Mouse (Mus musculus) left cerebral cortex, postnatal 14 days (tissue): ENCODE results near the gene Smc1a. TPM values are rescaled to one million over a fixed set of nuclear protein-coding genes. Genes with fewer than 3 reads are reported as not detected.
"Not testable (repeated sequence)": the region's sequence is repeated elsewhere in the genome, so short reads cannot be mapped to it uniquely, and the experiment has no call there.

Source experiments
- DNase-seq, 2 experiments: peaks; one replicate each; pipeline ENCODE4 v3.0.0; 2021 to 2022; ENCODE audit warnings: low spot score in 2 of 2, mixed read lengths in 1 of 2
- intact Hi-C: fragments of 180-260 bp; cut with DNase I; formaldehyde crosslinking; loops from one replicate; pipeline ENCODE4 v1.15.1; 2025
- long read RNA-seq, 2 experiments: library from polyadenylated mRNA; stranded (forward); transcript quantifications; one replicate each; pipeline ENCODE4 v2.0.0; 2021
- total RNA-seq, 2 experiments: library from RNA; stranded (reverse); gene quantifications; 2 replicates each; pipeline ENCODE4 v1.2.3; 2021

The Smc1a gene
- total RNA-seq = 10 to 100 TPM; 46.6 to 49.5 TPM
- long read RNA-seq, experiment 1, full-length matches to known transcripts = 45 of 55 reads
- long read RNA-seq, experiment 1, partial matches to known transcripts = 6 of 55 reads
- long read RNA-seq, experiment 1, other reads (novel, unspliced or antisense) = 4 of 55 reads
- long read RNA-seq, experiment 2, full-length matches to known transcripts = 34 of 44 reads
- long read RNA-seq, experiment 2, partial matches to known transcripts = 5 of 44 reads
- long read RNA-seq, experiment 2, other reads (novel, unspliced or antisense) = 5 of 44 reads

GRCm38 (mm10) chrX:152016151-152017145 is at the start of gene Smc1a, which contains the start of gene Ribc1:
Smc1a (plus strand) TSS chrX:152016428.
Ribc1 (minus strand) TSS chrX:152016295.
- DNase-seq = peak; percentile 90 to 95
- intact Hi-C loops = loop anchor here (2.0 kb wide), 1 partner anchor 130 kb away; no protein-coding TSS in a partner anchor

GRCm38 (mm10) chrX:151999006-151999710 is 17.1 kb upstream of the Smc1a start:
- intact Hi-C loops = no loop called here
- no peak for DNase-seq

DNA sequence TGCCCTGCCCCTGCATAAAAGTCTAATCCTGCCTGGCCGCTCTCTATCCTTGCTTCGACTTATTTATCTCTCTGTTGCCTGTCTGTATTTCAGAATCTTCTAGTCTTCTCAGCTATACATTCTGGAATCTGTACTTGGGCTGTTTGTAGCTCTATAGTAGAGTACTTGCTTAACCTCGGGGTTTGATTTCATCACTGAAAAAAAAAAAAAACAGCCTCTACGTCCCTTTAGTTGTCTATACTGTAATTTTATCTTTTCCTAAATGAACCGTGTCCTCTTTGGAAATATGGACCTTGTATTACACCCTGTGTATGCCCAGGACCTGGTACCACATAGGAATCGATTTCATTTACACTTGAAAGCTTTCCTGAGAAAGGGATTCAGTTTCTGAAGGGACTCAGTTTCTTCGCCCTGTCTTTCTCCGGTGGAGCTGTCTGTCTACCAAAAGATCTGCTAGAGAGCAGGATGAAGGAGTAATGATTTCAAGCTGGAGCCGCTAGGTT is 15.0 kb upstream of the Smc1a start:
- intact Hi-C loops = no loop called here

GRCm38 (mm10) chrX:152001737-152002710 is 14.2 kb upstream of the Smc1a start, which contains the start of gene Hsd17b10:
Hsd17b10 (plus strand) TSS chrX:152001845.
- intact Hi-C loops = no loop called here

More for the DNA sequence above, 15.0 kb upstream of the Smc1a start:
- no peak for DNase-seq

DNA sequence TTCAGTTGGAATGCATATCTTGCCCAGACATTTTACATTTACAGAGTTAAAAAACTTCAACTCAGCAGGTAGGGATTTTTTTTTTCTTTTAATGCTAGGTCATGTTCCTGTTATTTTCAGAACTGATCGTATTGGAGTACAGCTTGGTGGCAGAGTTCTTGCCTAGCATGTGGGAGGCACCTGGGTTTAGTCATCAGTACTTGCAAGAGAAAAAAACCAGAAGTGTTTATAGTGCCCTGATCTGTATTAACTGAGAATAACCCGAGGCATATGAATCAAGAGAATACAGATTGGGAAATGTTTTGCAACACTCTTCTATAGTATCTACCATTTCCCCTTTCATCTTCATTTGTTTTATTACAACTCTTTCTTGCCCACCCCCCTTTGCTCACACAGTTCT is 13.4 kb upstream of the Smc1a start:
- intact Hi-C loops = no loop called here
- no peak for DNase-seq

More at GRCm38 (mm10) chrX:152001737-152002710, 14.2 kb upstream of the Smc1a start, which contains the start of gene Hsd17b10:
- peak; percentile 65 to 82 for DNase-seq

GRCm38 (mm10) chrX:152007863-152008262 is 8.4 kb upstream of the Smc1a start:
- intact Hi-C loops = no loop called here
- no peak for DNase-seq

GRCm38 (mm10) chrX:152015752-152016150 is 477 bp upstream of the Smc1a start:
- DNase-seq = peak in 1 of 2 experiments; percentile 28
- intact Hi-C loops = loop anchor here (2.0 kb wide), 1 partner anchor 131 kb away; no protein-coding TSS in a partner anchor

DNA sequence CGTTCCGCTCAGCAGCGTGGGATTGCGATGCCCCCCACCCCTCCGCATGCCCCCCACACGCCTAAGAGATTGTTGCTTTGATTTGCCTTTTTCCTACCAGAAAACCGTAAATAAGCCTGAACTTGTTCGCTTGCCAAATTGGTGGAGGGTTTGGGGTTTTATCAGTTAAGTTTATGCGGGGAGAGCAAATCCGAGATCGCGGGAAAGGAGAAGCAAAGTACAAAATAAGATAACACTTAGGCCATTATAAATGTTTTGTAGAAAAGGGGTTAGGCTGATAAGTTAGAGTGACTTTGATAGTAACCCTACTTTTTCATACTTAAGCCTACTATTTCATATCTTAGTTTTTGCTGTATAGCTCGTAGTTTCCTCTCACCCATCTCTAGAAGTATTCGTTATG is 958 bp downstream of the Smc1a start:
- DNase-seq = no peak
- intact Hi-C loops = loop anchor here (2.0 kb wide), 1 partner anchor 130 kb away; no protein-coding TSS in a partner anchor

DNA sequence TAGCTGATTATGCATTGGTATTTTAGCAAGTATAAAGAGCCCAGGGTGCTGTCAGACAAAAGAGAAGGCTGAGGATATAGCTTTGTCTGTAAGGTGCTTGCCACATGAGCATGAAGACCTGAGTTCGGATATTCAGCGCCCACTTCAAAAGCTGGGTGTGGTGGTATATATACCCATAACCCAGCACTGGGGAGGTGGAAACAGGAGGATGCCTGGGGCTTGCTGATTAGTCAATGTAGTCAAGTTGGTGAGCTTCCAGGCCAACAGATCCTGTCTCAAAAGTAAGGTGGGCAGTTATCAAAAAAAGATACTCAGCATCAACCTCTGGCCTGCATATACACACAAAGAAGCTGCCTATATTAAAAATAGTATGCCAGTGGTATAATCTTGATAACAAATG is 3.1 kb downstream of the Smc1a start:
- intact Hi-C loops = no loop called here

DNA sequence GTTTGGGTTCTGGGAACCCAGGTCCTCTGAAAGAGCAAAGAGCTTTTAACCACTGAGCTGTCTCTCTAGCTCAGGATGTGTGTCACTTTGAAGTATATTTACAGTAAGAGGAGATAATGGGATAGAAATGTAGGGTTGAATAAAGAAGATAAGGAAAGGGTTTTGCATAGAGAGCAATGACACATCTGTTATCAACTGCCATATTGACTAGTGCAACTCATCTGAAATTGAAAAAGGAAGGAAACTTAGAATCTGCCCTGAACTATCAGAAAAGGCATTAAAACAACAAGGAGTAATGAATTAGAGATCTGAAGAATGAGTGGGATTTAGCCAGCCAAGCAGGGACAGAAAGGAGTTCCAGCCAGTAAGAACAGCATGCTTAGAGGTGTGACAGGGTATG is 23.6 kb downstream of the Smc1a start:
- no peak for DNase-seq
- intact Hi-C loops = no loop called here

More for the DNA sequence above, 3.1 kb downstream of the Smc1a start:
- no peak for DNase-seq

- peak in 1 of 2 experiments; percentile 3 for DNase-seq
- intact Hi-C loops = no loop called here
Measured at GRCm38 (mm10) chrX:152047230-152047629, 31.0 kb downstream of the Smc1a start.

- intact Hi-C loops = no loop called here
- no peak for DNase-seq
Measured at GRCm38 (mm10) chrX:152052546-152052945, 36.3 kb downstream of the Smc1a start.

- DNase-seq = no peak
- intact Hi-C loops = no loop called here
Measured at GRCm38 (mm10) chrX:152054094-152054493, 37.9 kb downstream of the Smc1a start.

DNA sequence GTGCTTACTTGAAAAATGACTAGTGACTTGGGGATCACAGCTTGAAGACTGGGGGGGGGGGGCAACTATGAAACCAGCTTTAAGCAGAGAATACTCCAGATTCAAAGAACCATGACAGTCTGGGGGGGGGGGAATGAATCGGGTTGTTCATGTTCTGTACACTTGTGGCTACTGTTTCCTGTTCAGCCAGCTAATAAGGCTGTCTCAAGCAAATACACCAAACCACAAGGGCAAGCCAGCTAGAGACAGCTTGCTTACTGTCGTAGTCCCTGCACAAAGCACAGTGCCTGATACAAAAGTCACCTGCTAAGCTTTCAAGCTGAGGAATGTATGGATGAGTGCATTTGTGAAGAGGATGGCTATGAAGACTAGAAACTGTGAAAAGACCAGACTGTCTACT is 49.4 kb downstream of the Smc1a start:
- no peak for DNase-seq
- intact Hi-C loops = loop anchor here (5.0 kb wide), 1 partner anchor 82 kb away; no protein-coding TSS in a partner anchor

- intact Hi-C loops = loop anchor here (5.0 kb wide), 1 partner anchor 80 kb away; no protein-coding TSS in a partner anchor
- peak in 1 of 2 experiments; percentile 11 for DNase-seq
Measured at GRCm38 (mm10) chrX:152067789-152068188, 51.6 kb downstream of the Smc1a start.

DNA sequence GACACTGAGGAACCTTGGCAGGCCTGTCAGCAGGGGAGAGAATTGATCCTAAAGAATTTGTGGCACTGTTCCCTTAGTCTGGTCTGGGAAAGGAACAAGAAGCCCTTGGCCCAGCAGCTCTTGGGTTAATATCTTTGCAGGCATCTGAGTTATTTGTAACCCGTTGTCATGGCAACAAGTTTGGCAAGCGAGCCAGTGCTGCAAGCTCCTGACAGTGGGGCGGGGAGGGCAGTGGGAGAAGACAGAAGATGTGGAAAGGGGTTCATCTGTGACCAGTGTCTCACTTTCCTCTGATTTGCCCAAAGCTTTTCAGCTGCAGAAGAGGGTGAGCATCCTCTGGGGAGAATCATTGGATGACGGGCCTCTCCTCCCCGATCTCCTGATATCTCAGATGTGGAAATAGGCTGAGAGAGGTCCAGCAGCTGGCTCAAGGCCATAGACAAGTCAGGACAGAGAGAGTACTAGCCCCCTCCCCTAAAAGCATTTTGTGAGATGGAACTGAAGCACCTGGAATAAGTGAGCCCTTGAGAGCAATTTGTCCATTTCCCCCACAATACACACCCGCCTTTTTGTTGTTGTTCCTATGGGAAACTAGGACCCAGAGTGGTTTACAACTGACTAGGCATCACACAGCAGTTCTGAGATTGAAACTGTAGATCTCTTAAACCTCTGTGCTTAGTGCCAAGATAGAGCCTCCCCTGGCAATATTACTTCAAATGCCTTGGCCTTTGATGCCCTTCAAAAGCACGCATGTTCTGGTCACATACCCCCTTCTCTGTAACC is 73.8 kb downstream of the Smc1a start:
- DNase-seq = peak; percentile 78 to 94
- intact Hi-C loops = not testable (repeated sequence)

DNA sequence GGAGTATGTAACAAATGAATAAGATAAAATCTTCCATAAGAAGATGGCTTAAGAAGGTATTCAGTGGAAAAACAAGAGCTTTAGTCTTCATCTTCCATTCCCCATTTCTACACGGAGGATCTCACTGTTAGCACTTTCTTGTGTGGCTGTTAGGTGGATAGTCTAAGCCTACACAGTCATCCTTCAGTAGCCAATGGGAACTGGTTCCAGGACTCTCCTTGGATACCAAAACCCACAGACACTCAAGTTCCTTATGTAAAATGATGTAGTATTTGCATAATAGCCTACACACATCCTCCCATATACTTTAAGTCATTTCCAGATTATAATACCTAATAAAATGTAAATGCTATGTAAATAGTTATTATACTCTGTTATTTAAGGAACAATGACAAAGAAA is 81.3 kb downstream of the Smc1a start:
- intact Hi-C loops = no loop called here

More for the DNA sequence above, 81.3 kb downstream of the Smc1a start:
- peak in 1 of 2 experiments; percentile 6 for DNase-seq
